Mouse (Mus musculus) mesoderm, embryonic 11.5 days (tissue): Measurements from ENCODE around the gene Gm20388.

Experiments used
- DNase-seq: peaks from one replicate; pipeline ENCODE4 v3.0.0-alpha.2; 2012; ENCODE audit warnings: low read depth, low spot score

Gm20388 gene

GRCm38 (mm10) chr8:121897871-121898381 lies 1987.3 kb downstream of the Gm20388 start:
- DNase-seq: peak; percentile 43

- peak; percentile 80 for DNase-seq
Observed at GRCm38 (mm10) chr8:121898401-121898931, 1987.8 kb downstream of the Gm20388 start.

- DNase-seq: no peak
Observed at GRCm38 (mm10) chr8:121899180-121900044, 1988.8 kb downstream of the Gm20388 start.

GRCm38 (mm10) chr8:121901498-121902236 lies 1991.0 kb downstream of the Gm20388 start:
- DNase-seq: peak; percentile 35

- DNase-seq: no peak
Observed at GRCm38 (mm10) chr8:121903977-121904376, 1993.3 kb downstream of the Gm20388 start.

GRCm38 (mm10) chr8:121904999-121905398 lies 1994.4 kb downstream of the Gm20388 start:
- no peak for DNase-seq

- DNase-seq: no peak
Observed at GRCm38 (mm10) chr8:121905420-121905819, 1994.8 kb downstream of the Gm20388 start.

- DNase-seq: no peak
Observed at GRCm38 (mm10) chr8:121905864-121906263, 1995.2 kb downstream of the Gm20388 start.

GRCm38 (mm10) chr8:121906542-121907512 lies 1996.2 kb downstream of the Gm20388 start:
- DNase-seq: peak; percentile 68

- peak; percentile 96 for DNase-seq
Observed at GRCm38 (mm10) chr8:121907587-121908248, 1997.1 kb downstream of the Gm20388 start, which contains the start of gene Slc7a5. Gene Slc7a5, minus strand, starts transcription at chr8:121907694.

GRCm38 (mm10) chr8:121908378-121909147 lies 1997.9 kb downstream of the Gm20388 start:
- DNase-seq: no peak

- DNase-seq: no peak
Observed at GRCm38 (mm10) chr8:121909148-121909541, 1998.5 kb downstream of the Gm20388 start.

GRCm38 (mm10) chr8:121909663-121910062 lies 1999.0 kb downstream of the Gm20388 start:
- peak; percentile 84 for DNase-seq

GRCm38 (mm10) chr8:121911400-121911799 lies 2000.8 kb downstream of the Gm20388 start:
- DNase-seq: no peak

- DNase-seq: no peak
Observed at GRCm38 (mm10) chr8:121911987-121912386, 2001.3 kb downstream of the Gm20388 start.

- no peak for DNase-seq
Observed at GRCm38 (mm10) chr8:121912831-121913230, 2002.2 kb downstream of the Gm20388 start.

- no peak for DNase-seq
Observed at GRCm38 (mm10) chr8:121913378-121913777, 2002.7 kb downstream of the Gm20388 start.

- no peak for DNase-seq
Observed at GRCm38 (mm10) chr8:121919158-121919557, 2008.5 kb downstream of the Gm20388 start.

GRCm38 (mm10) chr8:121919731-121920130 lies 2009.1 kb downstream of the Gm20388 start:
- DNase-seq: peak; percentile 46
